ENCODE assay signal across 8 mouse cellular contexts in the genomic region with DNA sequence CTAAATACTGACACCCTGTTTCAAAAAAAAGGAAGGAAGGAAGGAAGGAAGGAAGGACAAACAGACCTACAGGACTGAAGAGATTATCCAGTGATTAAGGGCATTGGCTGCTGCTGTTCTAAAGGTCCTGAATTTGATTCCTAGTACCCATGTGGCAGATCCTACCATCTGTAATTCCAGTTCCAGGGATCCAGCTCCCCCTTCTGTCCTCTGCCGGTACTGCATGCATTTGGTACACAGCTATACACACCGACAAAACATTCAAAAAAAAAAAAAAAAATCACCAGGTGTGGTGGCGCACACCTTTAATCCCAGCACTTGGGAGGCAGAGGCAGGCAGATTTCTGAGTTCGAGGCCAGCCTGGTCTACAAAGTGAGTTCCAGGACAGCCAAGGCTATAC. TPM values are rescaled to one million over a fixed set of nuclear protein-coding genes. Genes with fewer than 3 reads are reported as not detected.
A peak's percentile ranks its signal among the peaks of the same experiment; 100 is the strongest.
DNase-seq lines count a peak whose midpoint lies in the region; ATAC-seq lines count a peak whose summit lies in the region.

No protein-coding gene starts in this region.

- H3K4me1 ChIP-seq in hindbrain, embryonic 11.5 days (replicated peaks; ENCODE audit: control insufficient read depth, insufficient read depth, low read length): no peaks in the 10 kb centered on the region
- H3K4me1 ChIP-seq in hindbrain, embryonic 16.5 days (ENCODE audit: control insufficient read depth, insufficient read depth, low read depth, low read length): no peaks in the 10 kb centered on the region

- ATAC-seq in hindbrain, embryonic 11.5 days (ENCODE audit: low FRiP score): no peak
- ATAC-seq in hindbrain, embryonic 16.5 days: no peak
- ATAC-seq in granulocyte monocyte progenitor cell, adult 5-6 weeks (replicated peaks; ENCODE audit: poor library complexity, severe bottlenecking): peak; percentile 50

- no peak overlapping the region for H3K4me2 ChIP-seq in hindbrain, embryonic 11.5 days (replicated peaks; ENCODE audit: low read depth, low read length)
- H3K4me2 ChIP-seq in hindbrain, embryonic 16.5 days (ENCODE audit: low read length): no peak overlapping the region

- WGBS in hindbrain, embryonic 11.5 days: 66% methylated on average over 3 of the region's 4 CpGs
- whole genome bisulfite sequencing in hindbrain, embryonic 16.5 days: 73% methylated on average over 4 of the region's 4 CpGs

- no peak overlapping the region for H3K27ac ChIP-seq in hindbrain, embryonic 11.5 days (ENCODE audit: low read depth, low read length)
- H3K27ac ChIP-seq in hindbrain, embryonic 16.5 days (ENCODE audit: low read depth, low read length): no peak overlapping the region

- no peak overlapping the region for H3K9ac ChIP-seq in hindbrain, embryonic 11.5 days (ENCODE audit: low read depth, low read length)
- no peak overlapping the region for H3K9ac ChIP-seq in hindbrain, embryonic 16.5 days (ENCODE audit: low read depth, low read length)

- H3K9me3 ChIP-seq in hindbrain, embryonic 11.5 days (ENCODE audit: control insufficient read depth, low read length): no peaks in the 10 kb centered on the region
- no peaks in the 10 kb centered on the region for H3K9me3 ChIP-seq in hindbrain, embryonic 16.5 days (ENCODE audit: control insufficient read depth, low read length)

- no peaks in the 10 kb centered on the region for H3K36me3 ChIP-seq in hindbrain, embryonic 11.5 days (ENCODE audit: control insufficient read depth, insufficient read depth, low read length)
- H3K36me3 ChIP-seq in hindbrain, embryonic 16.5 days (ENCODE audit: control insufficient read depth, insufficient read depth, low read length): peaks cover 2% of the 10 kb centered on the region; the same call in 1 of the 2 replicates

- no peaks in the 10 kb centered on the region for H3K27me3 ChIP-seq in hindbrain, embryonic 11.5 days (ENCODE audit: control insufficient read depth, insufficient read depth, low read length)
- no peaks in the 10 kb centered on the region for H3K27me3 ChIP-seq in hindbrain, embryonic 16.5 days (replicated peaks; ENCODE audit: control insufficient read depth, insufficient read depth, low read length)

- H3K4me3 ChIP-seq in hindbrain, embryonic 11.5 days (ENCODE audit: low read depth, low read length): no peak overlapping the region
- no peak overlapping the region for H3K4me3 ChIP-seq in hindbrain, embryonic 16.5 days (ENCODE audit: low read length)

- DNase-seq in hindbrain, embryonic 11.5 days (ENCODE audit: low spot score): peak; percentile 66
- DNase-seq in CD4-positive, CD25-positive, alpha-beta regulatory T cell, adult 2 months (ENCODE audit: low read depth, low spot score): peak; percentile 76
- peak; percentile 63 for DNase-seq in T-cell, adult 2 months (ENCODE audit: low spot score)
- DNase-seq in natural killer cell, adult 2 months (ENCODE audit: low spot score in 2 of 2): peak; percentile 34 to 60
- no peak for DNase-seq in urinary bladder, adult 2 months (ENCODE audit: low spot score)
- DNase-seq in frontal cortex, postnatal 25 days (ENCODE audit: low spot score in 2 of 2): no peak

RNA-seq across cellular contexts. Expression of gene Uvrag, which starts 45.8 kb away (rescaled TPM):
- 11.7 and 13.1 TPM in 2 replicates for polyA plus RNA-seq in hindbrain, embryonic 11.5 days (2014; fragmentation: Nextera tagmentation; extraction: Ambion mirVana)
- 14.4 and 15.3 TPM in 2 replicates for polyA plus RNA-seq in hindbrain, embryonic 16.5 days (2015; fragmentation: Nextera tagmentation; extraction: Ambion mirVana)
- 25.7 and 31.0 TPM in 2 replicates for total RNA-seq in granulocyte monocyte progenitor cell, adult 5-6 weeks (2014; fragmentation: Nextera tagmentation)
- 26.8 and 38.7 TPM in 2 replicates for total RNA-seq in granulocyte monocyte progenitor cell, adult 5-6 weeks (2017)
- polyA plus RNA-seq in urinary bladder, adult 2 months (2012; rRNA removed): 19.4 and 21.5 TPM in 2 replicates

Comparison
In these comparisons a context has a peak if more than half of its experiments do, and no peak if none do; other contexts are left out.
1. DNase-seq: peak in hindbrain, embryonic 11.5 days (single experiment), CD4-positive, CD25-positive, alpha-beta regulatory T cell, adult 2 months (single experiment), T-cell, adult 2 months (single experiment) and natural killer cell, adult 2 months (2 of 2); none in urinary bladder, adult 2 months (single experiment) and frontal cortex, postnatal 25 days (0 of 2).